Mouse (Mus musculus) macrophage (primary cell): ENCODE results near the gene Omt2b. TPM values are rescaled to one million over a fixed set of nuclear protein-coding genes. Genes with fewer than 3 reads are reported as not detected.
"Not testable (repeated sequence)": the region's sequence is repeated elsewhere in the genome, so short reads cannot be mapped to it uniquely, and the experiment has no call there.

Experiments
- H3K27ac ChIP-seq: fragments of 350-480 bp; formaldehyde crosslinking; 2 replicates; pipeline ENCODE4 v1.9.0; 2021
- H3K36me3 ChIP-seq: fragments of 350-480 bp; formaldehyde crosslinking; 2 replicates; pipeline ENCODE4 v1.9.0; 2021; ENCODE audit errors: inconsistent target
- H3K4me3 ChIP-seq: fragments of 350-480 bp; formaldehyde crosslinking; 2 replicates; pipeline ENCODE4 v1.9.0; 2021; ENCODE audit errors: inconsistent target
- H3K79me2 ChIP-seq: fragments of 350-480 bp; formaldehyde crosslinking; 2 replicates; pipeline ENCODE4 v1.9.0; 2021; ENCODE audit errors: inconsistent target
- WGBS: methylation state at CpG from one replicate; pipeline ENCODE4 v1.1.7; 2026; ENCODE audit warnings: inconsistent platforms; ENCODE audit not compliant: missing documents; 5-methylcytosine and 5-hydroxymethylcytosine counted together
- polyA plus RNA-seq: library from polyadenylated mRNA; stranded (reverse); fragments of 250-400 nt; gene quantifications from 3 replicates; pipeline ENCODE4 v1.2.4, GENCODE M21; 2018; ENCODE audit warnings: inconsistent platforms

Omt2b gene
- polyA plus RNA-seq, 1 experiment from 2014 or later: not detected

- Histone ChIP-seq H3K79me2 (no peaks in the 10 kb centered on the region), H3K4me3 (no peak overlapping the region), H3K36me3 (no peaks in the 10 kb centered on the region), H3K27ac (no peak overlapping the region)
- 54% methylated on average over 11 of the region's 13 CpGs for WGBS
Observed at GRCm38 (mm10) chr9:78365850-78366544, 38.6 kb downstream of the Omt2b start.

DNA sequence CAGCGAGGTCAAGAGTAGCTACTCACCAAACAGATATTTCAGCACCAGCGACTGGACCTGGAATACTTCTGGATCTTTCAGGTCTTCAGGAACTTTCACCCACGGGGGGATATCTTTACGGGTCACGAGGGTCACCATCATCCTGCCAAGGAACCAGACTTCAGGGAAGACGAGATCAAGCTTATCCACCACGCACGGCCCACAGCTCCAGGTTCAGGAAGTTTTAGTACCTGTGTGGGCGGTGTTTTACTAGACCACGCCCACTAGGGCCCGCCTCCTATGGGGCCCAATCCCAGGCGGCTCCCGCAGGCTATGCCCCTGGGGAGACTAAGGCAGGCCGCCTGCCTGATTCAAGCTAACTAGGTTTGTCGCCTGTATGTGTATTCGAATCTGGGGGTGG, 40.6 kb downstream of the Omt2b start, which contains the start of gene Dppa5a:
Gene Dppa5a (minus strand): TSS at position 219 of the 400 bp plus-strand sequence.
- not testable (repeated sequence) for H3K79me2 ChIP-seq, H3K27ac ChIP-seq, H3K36me3 ChIP-seq, H3K4me3 ChIP-seq
- WGBS: 94% methylated on average over 15 of the region's 16 CpGs

GRCm38 (mm10) chr9:78368671-78369293, 41.4 kb downstream of the Omt2b start:
- Histone ChIP-seq H3K4me3 (no peak overlapping the region), H3K79me2 (no peaks in the 10 kb centered on the region), H3K27ac (no peak overlapping the region), H3K36me3 (no peaks in the 10 kb centered on the region)
- WGBS: 95% methylated on average over 3 of the region's 3 CpGs

DNA sequence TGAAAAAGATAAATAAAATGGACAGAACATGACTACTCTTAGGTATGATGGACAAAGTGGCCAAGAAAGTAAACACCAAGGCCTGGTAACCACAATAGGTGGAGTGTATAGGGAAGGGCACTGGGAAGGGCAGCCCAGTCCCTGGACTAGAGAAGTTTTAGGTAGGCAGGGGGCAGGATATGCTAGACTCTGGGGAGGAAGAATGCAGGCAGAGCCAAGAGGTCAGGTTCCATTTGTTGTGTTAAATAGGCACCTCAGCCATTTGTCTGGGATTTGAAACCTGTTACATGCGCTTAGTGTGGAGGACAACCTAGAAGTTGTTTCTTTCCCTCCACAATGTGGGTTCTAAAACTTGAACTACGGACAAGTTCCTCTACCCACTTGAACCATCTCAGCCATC, 42.0 kb downstream of the Omt2b start:
- WGBS: 93% methylated on average over 2 of the region's 2 CpGs
- H3K27ac ChIP-seq: no peak overlapping the region
- H3K36me3 ChIP-seq: no peaks in the 10 kb centered on the region
- H3K4me3 ChIP-seq: no peak overlapping the region
- no peaks in the 10 kb centered on the region for H3K79me2 ChIP-seq

- H3K79me2 ChIP-seq: no peaks in the 10 kb centered on the region
- H3K27ac ChIP-seq: no peak overlapping the region
- H3K4me3 ChIP-seq: no peak overlapping the region
- 90% methylated on average over 7 of the region's 7 CpGs for WGBS
- H3K36me3 ChIP-seq: no peaks in the 10 kb centered on the region
Observed at GRCm38 (mm10) chr9:78369786-78370185, 42.4 kb downstream of the Omt2b start.

- Histone ChIP-seq H3K27ac (no peak overlapping the region), H3K4me3 (no peak overlapping the region), H3K36me3 (no peaks in the 10 kb centered on the region), H3K79me2 (no peaks in the 10 kb centered on the region)
- 100% methylated on average over 3 of the region's 3 CpGs for WGBS
Observed at GRCm38 (mm10) chr9:78371441-78371840, 44.1 kb downstream of the Omt2b start.

DNA sequence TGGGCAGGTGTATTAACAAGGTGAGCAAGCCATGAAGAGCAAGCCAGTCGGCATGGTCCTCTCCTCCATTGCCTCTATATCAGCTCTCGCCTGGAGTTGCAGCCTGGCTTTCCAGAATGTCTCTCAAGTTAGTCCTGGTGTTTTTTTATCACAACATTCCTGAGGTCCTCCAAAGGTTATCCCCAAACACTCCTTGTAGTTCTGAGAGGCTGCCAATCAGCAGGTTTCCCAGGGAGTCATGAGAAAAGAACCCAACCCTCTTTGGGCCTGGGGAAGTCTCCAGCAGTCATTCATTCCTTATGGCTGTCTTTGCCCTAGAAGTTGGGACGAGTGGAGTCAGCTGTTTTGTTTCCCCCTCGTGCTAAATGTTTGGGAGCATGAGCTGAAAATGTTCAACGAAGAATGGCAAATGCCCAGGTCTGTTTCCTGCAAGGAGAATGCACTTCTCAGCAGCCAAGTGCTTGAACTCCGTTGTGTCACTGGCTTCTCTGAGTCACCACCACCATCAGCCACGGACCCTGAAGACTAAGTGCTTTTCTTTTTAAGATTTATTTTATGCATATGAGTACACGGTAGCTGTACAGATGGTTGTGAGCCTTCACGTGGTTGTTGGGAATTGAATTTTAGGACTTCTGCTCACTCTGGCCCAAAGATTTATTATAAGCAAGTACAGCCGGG, 45.6 kb downstream of the Omt2b start:
- Histone ChIP-seq H3K36me3 (no peaks in the 10 kb centered on the region), H3K27ac (no peak overlapping the region), H3K4me3 (no peak overlapping the region), H3K79me2 (no peaks in the 10 kb centered on the region)
- WGBS: 80% methylated on average over 10 of the region's 10 CpGs

DNA sequence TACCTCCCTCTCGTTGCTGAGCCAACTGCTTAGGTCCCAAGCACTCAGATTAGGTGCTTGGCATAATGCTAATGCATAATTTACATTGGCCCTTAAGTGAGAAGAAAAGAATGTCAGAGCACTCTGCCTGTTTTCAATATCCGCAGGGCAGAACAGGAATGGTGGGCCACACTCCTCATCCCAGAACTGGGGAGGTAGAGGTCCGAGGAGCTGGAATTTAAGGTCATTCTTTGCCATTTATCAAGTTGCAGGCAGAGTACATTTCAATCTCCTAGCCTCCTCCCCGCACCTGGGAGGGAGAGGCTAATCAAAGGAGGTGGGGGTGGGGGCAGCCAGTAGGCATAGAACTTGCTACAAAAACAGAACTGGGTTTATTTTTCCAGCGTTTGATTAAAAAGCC, 47.0 kb downstream of the Omt2b start:
- no peaks in the 10 kb centered on the region for H3K36me3 ChIP-seq
- H3K4me3 ChIP-seq: no peak overlapping the region
- H3K79me2 ChIP-seq: no peaks in the 10 kb centered on the region
- WGBS: 89% methylated on average over 5 of the region's 5 CpGs
- H3K27ac ChIP-seq: no peak overlapping the region

DNA sequence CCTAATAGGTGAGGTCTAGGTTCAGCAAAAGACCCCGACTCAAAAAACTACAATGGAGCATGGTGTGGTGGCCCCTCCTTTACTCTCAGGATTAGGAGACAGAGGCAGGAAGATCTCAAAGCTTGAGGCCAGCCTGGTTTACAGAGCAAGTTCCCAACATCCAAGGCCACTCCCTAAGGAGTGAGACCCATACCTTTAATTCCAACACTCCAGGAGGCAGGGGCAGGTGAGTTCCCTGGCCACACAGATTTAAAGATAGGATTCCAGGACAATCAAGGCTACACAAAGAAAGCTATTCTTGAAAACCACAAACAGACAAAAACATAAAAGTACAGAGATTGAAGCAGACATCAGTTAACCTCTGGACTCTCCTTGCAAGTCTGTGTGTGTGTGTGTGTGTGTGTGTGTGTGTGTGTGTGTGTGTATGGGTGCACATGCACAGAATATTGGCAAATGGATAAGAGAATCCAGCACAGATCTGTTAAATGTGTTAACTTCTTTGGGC, 47.5 kb downstream of the Omt2b start:
- H3K36me3 ChIP-seq: no peaks in the 10 kb centered on the region
- H3K27ac ChIP-seq: no peak overlapping the region
- WGBS: 100% methylated on average over 1 of the region's 1 CpGs
- H3K79me2 ChIP-seq: no peaks in the 10 kb centered on the region
- no peak overlapping the region for H3K4me3 ChIP-seq

DNA sequence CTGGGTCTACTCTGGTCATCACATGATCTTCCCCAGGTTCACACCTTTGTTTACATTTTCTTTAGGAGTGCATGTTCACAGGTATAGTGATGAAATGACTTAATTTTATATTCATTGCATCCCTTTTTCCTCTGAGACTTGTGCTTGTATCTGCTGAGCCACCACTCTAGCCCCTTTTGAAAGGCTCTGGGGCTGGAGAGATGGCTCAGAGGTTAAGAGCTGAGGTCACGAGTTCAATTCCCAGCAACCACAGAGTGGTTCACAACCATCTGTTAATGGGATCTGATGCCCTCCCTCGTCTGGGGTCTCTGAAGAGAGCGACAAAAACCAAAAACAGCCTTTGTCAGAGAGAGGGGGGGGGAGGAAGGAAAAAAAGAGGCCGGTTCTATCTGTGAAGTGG, 48.1 kb downstream of the Omt2b start:
- Histone ChIP-seq H3K4me3 (no peak overlapping the region), H3K79me2 (no peaks in the 10 kb centered on the region), H3K27ac (no peak overlapping the region), H3K36me3 (no peaks in the 10 kb centered on the region)
- 92% methylated on average over 4 of the region's 4 CpGs for WGBS

DNA sequence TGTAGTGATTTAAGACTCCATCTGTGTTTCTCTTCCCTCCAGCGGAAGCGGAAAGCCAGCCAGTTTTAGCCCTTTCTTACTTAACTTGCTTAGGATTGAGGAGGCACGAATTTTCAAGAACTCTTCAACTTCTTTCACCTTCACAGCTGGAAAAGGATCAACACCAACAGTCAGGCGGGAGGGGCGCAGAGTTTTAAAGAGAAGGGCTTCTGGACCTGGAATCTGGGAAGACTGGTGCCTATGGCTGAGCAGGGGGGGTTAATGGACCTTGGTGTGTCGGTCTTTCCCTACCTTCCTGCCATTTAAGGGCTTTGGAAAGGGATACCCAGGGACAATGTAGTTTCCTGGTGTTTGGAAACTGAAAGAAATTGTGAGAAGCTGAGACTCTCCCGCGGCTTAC, 50.2 kb downstream of the Omt2b start:
- Histone ChIP-seq H3K27ac (no peak overlapping the region), H3K79me2 (no peaks in the 10 kb centered on the region), H3K4me3 (no peak overlapping the region), H3K36me3 (no peaks in the 10 kb centered on the region)
- 81% methylated on average over 8 of the region's 8 CpGs for WGBS

DNA sequence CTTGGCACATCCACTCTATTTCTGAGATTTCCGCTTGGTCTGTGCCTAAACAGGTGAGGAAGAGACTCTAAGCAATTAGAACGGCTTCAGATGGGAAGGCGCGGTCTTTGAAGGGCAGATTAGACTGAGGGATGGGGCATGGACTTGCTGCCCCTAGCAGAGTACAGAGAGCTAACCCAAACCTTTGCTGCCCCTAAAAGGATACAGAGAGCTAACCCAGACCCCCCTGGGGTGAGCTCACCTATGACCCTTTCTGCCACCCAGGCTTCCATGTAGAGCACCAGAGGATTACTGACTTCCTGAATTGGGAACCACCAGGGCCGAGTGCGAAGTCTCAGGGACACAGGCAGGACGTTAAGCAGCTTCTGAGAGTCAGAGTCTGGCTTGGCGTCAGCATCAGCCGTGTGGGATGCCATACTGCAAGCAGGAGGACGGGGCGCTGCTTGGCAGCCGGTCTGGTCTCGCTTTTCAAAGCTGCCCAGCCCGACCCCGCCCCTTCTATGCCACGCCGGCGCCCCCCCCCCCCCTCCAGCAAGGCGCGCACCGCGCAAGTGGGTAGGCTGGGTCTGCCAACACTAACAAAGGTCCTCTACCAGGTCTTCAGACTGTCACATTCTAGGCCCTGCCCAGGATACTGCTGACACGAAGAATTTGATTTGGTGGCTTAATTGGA, 50.9 kb downstream of the Omt2b start, which contains the start of gene Ooep:
Gene Ooep (minus strand): TSS at position 613 of the 673 bp plus-strand sequence.
- no peak within 1 kb of the TSS for H3K4me3 ChIP-seq
- H3K27ac ChIP-seq: no peak within 1 kb of the TSS
- H3K36me3 ChIP-seq: no peaks in the 10 kb centered on the region
- 9% methylated on average over 23 of the region's 23 CpGs for WGBS
- H3K79me2 ChIP-seq: no peaks in the 10 kb centered on the region
